Mouse (Mus musculus): ENCODE measurements at regions not wholly inside any gene's neighbourhood (a gene's known extent, or its start where the extent isn't known, plus 50 kb on each side); places are given as distances from the start of the nearest gene placed in this dataset.
"Not testable (repeated sequence)": the region's sequence is repeated elsewhere in the genome, so short reads cannot be mapped to it uniquely, and the experiment has no call there.

DNA sequence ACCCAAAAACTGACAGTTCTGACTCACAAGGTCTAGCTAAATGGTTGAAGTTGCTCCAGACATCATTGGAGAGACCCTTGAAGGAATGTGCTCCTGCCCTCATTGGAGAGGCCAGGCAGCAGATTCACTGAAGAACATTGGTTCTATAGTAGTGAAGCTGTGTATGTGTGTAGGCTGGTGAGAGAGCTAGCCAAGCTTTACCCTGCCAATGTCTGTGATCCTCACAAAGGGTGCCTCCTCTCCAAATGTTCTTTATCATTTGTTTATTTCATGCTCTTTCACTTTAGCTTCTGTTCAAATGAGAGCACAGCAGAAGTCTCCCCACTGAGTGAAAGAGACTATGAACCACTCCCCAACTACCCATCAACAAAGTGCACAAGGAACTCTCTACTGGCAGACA is 195.6 kb upstream of the Ctso start:
- DNase-seq (ENCODE audit: low spot score in 2 of 2) = no peak

DNA sequence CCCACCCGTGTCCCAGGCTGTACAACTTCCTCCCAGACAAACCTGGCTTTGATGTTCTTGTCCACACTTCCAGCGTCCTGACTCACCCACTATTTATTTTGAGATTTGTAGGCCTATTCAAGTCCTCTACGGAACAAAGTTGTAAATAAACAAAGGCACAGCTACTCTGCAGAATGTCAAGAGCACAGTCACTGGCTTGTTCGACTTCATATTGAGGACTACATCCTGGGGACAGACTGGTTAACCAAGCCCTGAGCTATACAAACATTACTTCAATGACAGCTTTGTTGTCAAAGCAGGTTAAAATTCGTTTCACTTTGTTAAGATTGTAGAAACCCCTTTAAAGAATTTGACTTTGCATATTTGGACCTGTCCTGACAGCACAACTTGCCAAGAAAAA is 190.3 kb upstream of the Ctso start:
- no peak for DNase-seq (ENCODE audit: low spot score in 2 of 2)

DNA sequence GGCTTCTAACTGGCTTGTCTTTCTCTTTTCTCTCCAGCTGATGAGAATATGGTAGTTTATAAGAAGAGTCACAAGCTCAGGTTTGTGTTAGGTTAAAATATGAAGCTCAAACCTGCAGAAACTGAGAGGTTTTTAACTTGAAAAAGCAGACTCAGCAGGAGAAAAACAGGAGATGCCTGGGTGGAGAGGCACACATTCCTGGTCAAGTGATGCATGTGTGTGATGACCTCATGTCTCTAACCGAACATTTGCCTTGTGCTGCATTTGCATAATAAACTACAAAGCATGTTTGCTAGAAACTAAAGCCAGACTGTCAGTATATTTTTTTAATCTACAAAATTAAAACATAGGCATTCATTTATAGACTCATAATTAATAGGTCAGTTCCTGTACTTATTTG is 182.2 kb upstream of the Ctso start:
- DNase-seq (ENCODE audit: low spot score in 2 of 2) = no peak

DNA sequence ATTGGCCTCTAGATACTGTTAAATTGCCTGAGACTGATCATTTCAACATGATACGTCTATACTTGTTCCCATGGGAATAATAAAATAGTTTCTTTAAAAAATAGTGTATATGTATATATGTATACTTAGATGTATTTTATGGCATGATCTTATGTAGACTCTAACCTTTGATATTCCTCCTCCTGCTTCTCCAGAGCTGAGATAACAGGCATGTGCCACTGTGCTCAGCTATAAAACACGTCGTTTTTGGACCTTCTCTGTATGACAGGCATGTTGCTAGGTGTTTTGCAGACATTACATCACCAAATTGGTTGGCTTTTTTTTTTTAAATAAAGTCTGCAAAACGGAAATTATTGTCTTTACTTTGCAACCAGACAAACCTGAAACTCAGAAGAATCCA is 179.4 kb upstream of the Ctso start:
- no peak for DNase-seq (ENCODE audit: low spot score in 2 of 2)

DNA sequence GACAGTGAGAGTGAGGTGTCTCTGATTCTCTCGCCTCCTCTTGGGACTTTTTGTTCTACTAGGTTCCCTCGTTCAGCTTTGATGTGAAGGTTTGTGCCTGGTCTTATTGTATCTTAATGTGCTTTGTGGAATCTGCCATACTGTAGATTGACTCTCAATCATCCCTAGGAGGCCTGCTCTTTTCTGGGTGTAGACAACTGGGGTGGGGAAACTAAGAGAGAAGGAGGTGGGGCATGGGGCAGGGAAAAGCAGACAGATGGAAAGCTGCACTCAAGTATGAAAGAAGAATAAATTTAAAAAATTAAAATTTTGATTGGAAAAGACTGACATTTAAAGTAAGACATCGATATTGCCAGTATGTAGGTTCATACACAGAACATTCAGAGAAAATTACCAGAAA is 172.0 kb upstream of the Ctso start:
- no peak for DNase-seq (ENCODE audit: low spot score in 2 of 2)

DNA sequence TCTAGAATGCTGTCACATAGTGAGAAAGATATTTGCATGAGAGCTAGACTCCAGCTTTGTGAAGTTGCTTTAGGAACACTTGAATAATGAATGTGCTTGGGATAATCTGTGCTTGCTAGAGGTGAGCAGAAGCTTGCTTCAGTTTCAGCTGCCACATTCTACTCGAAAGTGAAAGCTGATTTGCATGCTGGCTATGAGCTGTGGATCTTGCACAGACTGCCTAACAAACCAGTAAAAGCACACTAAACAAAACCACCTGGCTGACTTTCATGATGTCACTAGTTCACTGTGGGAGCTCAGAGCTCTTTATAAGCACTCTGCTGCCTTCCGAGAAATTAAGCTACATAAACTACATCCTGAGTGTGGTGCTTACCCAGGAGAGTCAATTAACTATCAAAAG is 171.5 kb upstream of the Ctso start:
- no peak for DNase-seq (ENCODE audit: low spot score in 2 of 2)

DNA sequence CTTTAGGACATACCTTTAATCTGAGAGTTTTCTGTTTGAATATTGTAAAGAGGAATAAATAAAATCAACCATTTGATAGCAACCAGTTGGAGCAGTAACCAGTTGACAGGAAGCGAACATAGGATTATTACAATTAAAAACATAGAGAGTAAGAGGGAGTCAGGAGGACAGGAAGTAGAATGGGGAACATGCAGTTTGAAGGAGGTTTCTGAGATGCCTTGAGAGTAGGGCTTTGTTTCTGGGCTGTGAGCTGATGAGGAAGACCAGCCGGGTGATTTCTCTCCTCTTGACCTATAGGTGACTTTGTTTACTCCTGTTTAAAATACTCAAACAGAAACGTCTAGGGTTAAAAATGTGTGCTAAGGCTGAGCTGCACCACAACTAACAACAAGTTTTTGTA is 160.6 kb upstream of the Ctso start:
- no peak for DNase-seq (ENCODE audit: low spot score in 2 of 2)

DNA sequence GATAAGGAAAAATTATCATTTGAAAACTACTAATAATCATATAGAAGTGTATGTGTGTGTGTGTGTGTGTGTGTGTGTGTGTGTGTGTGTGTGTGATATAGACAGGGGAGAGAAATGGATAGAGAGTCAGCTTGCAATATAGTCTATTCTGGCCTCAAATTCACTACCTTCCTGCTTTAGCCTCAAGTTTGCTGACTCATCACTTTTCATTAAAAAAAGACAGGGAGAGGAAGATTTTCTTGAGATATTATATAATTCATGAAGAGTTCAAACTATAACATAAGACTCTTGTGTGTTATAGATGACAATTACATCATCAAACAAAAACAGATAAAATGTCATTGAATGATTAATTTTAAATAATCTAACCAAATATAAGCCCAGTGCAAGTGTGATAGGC is 159.4 kb upstream of the Ctso start:
- DNase-seq (ENCODE audit: low spot score in 2 of 2) = no peak

DNA sequence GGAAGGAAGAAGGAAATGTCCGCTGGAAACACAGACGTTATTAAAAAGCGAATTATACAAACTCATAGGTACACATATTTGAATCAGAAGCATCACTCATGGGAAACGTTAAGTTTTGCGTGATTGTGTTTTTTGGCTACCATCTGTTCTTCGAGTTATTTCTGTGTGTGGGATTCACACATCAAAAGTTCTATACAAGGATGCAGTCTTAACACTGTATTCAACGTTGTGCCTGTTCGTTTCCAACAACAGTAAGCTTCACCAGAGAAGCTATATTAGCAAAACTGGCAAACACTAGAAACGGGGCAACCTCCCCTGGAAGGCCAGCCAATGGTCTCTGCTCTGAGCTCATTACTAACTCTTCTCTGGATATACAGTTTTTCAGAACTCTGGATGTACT is 150.3 kb upstream of the Ctso start:
- DNase-seq (ENCODE audit: low spot score in 2 of 2) = no peak

DNA sequence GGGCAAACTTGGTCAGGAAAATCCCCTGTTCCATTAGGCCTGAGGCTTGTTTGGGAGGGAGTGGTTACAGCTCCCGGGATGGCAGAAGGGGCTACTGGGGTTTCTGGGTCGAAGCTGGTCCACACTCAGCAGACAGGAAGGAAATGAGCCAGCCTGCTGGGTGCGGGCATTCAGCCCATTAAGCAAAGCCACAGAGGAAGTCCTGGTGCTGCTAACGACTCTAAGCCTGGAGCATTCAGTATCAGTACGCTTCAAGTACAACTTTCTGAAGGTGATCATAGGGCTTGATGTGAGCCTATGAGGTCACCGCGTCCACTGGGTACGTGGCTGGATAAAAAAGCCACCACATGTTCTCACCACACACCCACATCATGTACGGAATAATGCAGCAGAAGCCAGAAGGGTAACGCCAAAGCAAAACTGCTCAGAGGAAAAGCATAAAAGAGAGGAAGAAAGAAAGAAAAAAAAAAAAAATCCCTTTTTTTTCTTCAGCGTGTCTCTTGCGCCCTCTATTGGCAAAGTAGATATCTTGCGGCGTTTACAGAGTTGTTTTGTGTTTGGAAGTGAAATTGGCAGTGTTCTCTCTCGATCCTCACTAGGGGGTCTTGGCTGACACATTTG is 149.4 kb upstream of the Ctso start:
- no peak for DNase-seq (ENCODE audit: low spot score in 2 of 2)

DNA sequence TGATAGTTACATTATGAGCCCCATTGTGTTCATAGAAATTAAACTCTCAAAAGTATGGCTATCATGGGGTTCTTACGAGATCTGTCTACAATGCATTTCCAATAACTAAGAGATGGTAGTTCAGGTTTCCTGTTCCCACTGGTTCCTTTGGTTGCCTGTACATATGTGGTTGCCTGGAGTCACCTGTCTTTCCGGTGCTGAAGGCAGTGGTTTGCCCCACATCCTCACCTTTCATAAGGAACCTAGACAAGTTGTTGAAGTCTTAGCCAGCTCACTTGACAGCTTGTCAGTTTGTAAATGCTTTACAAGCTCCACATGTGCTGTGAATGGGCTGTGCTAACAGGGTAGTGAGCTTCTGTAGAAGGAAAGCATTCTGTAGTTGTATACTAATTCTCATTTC is 143.5 kb upstream of the Ctso start:
- no peak for DNase-seq (ENCODE audit: low spot score in 2 of 2)

DNA sequence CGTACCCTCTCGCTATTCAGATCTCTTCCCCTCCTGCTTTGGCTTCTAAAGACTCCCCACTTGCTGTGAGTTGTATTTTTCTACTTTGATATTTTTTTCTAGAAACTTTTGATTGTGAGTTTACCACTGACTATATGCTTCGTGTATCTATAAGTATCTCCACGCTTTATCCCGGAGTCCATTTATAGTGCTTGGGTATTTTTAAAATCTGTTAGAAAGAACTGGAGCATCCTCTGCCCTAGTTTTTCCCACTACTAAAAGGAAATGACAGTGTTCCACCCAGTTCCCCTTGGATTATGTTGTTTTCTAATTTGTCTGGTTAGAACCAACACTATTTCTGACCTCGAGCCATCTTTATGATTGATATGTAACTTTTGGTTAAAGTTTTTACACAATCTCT is 142.7 kb upstream of the Ctso start:
- DNase-seq (ENCODE audit: low spot score in 2 of 2) = no peak

DNA sequence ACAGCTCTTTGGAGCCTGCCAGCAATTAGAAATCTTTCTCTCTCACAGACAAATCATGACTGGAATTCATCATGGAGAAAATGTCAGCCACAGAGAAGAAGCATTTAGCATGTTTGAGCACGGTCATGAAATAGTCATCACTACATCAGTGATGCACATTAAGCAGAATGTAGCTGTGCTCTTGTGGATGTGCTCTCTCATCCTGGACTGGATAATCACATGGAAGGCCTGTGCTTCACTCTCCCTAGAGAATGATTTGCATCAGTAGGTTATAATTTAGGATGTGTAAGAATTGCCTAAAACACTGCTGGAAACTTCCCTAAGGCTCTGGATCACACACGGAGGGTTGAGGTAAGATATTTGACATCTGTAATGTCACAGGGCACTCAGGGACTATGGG is 130.3 kb upstream of the Ctso start:
- no peak for DNase-seq (ENCODE audit: low spot score in 2 of 2)

DNA sequence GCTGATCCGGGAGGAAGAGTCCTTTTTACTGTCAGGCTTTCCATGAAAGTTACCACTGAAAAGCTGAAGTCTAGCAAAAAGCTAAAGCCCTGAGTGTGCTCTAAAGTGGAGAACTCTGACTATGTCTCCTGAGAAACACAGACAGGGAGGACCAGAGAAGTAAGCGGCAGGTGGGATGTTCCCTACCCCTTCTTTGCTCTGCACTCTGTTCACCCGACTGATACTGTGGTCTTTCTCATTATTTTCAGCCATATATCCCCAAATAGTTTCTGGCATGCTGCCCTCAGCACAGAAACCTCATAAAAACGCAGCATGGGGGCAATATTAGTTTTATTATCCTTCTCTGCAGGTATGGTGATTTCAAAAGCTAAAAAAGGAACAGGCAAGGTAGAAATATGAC is 126.7 kb upstream of the Ctso start:
- DNase-seq (ENCODE audit: low spot score in 2 of 2) = no peak

DNA sequence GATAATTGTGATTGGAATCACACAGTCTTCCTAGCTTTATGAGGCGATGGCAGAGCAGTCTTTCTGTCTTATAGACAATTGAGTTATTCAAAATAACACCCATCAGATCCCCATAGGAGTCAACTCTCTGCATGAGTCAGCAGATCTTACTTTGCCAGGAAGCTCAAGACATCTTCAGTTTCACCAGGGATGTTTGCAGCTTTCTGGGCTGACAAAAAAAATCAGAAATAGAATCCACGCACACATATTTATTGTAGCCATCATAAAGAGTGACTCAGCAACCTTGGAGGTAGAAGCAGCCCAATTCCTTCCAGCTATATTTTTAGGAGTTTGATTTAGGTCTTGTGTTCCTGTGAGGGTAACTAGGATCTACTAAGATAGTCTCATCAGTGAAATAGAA is 122.8 kb upstream of the Ctso start:
- DNase-seq (ENCODE audit: low spot score in 2 of 2) = no peak

DNA sequence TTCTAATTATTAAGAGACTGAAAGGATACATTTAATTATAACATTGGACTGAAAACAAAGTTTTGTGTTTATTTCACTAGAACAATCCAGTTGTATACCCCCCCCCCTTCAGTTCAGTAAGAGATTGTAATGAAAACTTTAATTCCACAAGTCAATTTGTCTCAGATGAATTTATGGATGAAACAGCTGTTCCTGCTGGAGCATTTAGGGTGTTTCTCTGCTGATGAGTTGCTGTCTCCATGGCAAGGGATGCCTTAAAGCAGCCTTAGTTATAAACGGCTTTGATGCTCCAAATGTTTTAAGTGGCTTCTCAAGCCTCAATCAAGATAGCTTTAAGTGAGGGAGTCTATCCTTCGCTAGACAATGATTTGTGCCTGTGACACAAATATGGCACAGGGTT is 112.1 kb upstream of the Ctso start:
- DNase-seq (ENCODE audit: low spot score in 2 of 2) = no peak

DNA sequence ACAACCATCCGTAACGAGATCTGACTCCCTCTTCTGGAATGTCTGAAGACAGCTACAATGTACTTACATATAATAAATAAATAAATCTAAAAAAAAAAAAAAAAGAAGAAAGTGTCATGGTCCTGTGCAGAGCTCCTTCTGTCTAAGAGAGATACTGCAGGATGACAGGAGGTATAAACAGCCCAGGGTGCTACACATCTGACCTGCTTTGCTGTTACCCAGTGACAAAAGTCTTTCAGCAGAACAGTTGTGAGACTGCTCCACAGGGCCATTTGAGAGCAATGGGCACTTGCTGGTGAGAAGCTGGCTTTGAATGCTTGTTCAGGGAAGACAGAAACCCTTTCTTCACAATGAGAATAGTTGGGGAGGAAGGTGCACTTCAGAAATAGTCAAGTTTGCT is 102.9 kb upstream of the Ctso start:
- DNase-seq (ENCODE audit: low spot score in 2 of 2) = no peak

DNA sequence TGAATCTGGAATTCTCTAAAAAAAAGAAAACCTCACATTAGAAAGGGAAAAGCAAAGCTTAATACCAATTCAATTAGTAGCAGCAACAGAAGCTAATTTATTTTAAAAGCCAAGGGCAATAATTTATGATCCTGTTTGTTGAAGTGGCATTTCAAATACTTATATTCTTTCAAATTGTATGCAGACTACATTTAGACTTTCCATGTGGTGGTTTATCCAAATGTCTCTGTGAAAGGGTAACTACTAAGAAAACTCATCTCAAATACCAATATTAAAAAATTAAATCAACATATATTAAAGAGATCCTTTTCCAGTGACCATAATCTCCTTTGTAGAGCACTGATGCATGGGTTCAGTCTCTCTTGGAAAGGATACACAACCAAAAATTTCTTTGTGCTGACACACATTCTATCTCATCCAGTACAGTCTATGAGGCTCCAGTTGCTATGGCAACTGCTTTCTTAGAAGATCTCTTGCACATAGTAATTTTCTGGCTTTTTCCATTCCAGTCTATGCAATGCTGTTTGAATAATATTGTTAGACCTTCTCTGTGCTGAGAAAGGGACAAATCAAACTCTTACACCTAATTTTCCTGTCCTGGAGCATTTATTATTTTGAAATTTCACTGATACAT is 102.3 kb upstream of the Ctso start:
- no peak for DNase-seq (ENCODE audit: low spot score in 2 of 2)

DNA sequence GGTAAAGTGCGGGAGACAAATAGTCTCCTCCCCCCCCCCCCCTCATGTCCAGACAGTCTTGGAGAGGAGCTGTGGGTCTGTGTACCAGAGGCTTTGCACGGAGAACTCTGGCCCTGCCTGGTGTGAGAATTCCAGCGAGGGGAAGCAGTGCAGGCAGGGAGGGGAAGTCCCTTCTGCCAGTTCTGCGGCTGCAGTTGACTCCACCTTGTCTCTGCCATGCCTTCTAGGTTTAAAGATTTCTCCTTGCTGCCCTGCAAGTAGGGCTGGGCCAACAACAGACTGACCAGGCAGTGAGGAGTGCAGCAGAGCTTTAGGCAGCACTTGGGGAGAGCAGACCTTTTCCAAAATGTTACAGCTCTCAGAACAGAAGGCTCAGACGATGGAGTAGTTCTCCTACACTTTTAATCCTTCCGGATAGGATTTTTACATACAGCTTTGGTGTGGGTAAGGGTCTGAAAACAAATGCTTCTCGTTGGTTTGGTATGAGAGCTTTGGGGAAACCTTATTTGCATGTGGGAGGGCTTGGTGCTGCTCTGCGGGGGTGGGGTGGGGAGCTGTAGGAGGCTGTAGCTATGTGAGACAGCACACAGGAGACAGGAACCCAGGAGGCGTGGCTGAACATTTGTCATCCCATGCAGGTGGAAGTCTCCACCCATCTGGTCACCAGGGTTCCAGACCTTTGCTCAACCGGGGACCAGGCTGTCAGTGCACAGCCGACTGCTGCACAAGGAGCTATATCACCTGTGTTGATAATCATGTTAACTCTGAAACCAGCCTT is 96.8 kb upstream of the Ctso start:
- no peak for DNase-seq (ENCODE audit: low spot score in 2 of 2)

DNA sequence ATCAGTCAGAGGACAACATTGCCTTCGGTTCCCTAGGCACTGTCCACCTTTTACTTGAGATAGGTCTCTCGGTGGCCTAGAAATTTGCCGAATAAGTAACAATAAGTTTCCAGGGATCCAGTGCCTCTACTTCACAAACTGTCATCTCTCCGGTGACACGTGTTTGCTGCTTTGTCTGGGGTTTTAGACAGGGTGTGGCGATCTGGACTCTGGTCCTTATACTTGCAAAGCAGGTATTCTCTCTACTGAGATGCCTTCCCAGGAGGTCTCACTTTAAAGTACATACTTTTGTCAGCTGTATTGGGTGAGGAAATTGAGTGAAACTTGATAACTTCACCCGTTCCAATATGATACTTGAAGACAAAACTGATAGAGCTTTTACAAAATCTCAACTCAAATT is 95.9 kb upstream of the Ctso start:
- no peak for DNase-seq (ENCODE audit: low spot score in 2 of 2)

DNA sequence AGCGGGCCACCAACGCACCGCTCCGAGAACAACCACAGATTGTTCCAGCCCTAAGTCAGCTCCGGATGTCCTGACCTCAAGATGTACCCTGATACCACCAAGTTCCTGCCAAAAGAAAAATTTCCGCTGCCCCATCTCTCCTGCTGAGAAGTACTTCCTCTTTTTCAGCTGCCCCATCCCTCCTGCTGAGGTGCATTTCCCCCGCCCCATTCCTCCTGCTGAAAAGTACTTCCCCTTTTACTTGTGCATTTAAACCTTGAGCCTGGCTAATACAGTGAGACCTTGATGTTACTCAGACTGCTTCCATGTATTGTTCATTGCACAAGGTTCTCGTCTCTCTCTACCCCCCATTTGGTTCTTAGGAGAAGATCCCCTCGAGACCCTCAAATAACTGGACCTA is 94.3 kb upstream of the Ctso start:
- DNase-seq (ENCODE audit: low spot score in 2 of 2) = not testable (repeated sequence)

DNA sequence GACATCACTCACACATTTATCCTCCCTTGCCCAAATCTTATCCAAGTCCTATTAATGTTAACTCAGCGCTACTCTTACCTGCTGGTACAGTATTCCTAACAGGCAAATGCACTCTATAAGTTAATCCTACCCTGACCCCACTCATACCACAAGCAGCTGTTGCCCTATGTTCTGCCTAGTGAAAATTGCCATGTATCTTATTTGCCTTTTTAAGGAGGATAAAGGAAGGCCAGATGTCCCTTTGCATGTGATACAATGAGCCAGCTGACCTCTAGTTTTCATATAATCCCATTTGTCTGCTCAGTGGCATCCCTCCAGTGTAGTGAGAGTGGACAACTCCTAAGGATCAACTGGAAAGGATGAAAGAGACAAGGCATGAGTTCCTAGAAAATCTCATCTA is 67.9 kb upstream of the Ctso start:
- no peak for DNase-seq (ENCODE audit: low spot score in 2 of 2)
